Mouse (Mus musculus) megakaryocyte, embryonic 14.5 days (primary cell): ENCODE data around the gene Cst12.

Source experiments
- FLI1 ChIP-seq: IDR thresholded peaks from 2 replicates; pipeline ENCODE4 v1.6.1; 2012; ENCODE audit warnings: low read length, inconsistent platforms, mixed read lengths
- GATA1 ChIP-seq: IDR thresholded peaks from 3 replicates; pipeline ENCODE4 v1.6.1; 2012; ENCODE audit warnings: mixed read lengths, low read length, inconsistent platforms, borderline replicate concordance

- no peak for TF ChIP-seq GATA1
- TF ChIP-seq FLI1, result no peak
These were observed 17.5 kb downstream of the Cst12 start for GRCm38 (mm10) chr2:148806696-148807095.
